Mouse (Mus musculus) testis, adult 2 months (tissue): Measurements from ENCODE around the gene Limd2.

Source experiments
- CTCF ChIP-seq: fragments of 200-500 bp; IDR thresholded peaks from 2 replicates; pipeline ENCODE4 v1.5.1; 2012; ENCODE audit warnings: low read depth, mild to moderate bottlenecking, inconsistent platforms, low read length, moderate library complexity; ENCODE audit not compliant: control insufficient read depth, insufficient read depth, insufficient replicate concordance
- POLR2A ChIP-seq: fragments of 200-500 bp; IDR thresholded peaks from 2 replicates; pipeline ENCODE4 v1.6.1; 2012; ENCODE audit warnings: low read depth, mild to moderate bottlenecking, inconsistent platforms, low read length, moderate library complexity; ENCODE audit not compliant: control insufficient read depth

GRCm38 (mm10) chr11:106178036-106178782 is 17.5 kb upstream of the Limd2 start:
- TF ChIP-seq CTCF (no peak), POLR2A (no peak)
